Mouse (Mus musculus) limb, embryonic 14.5 days (tissue): Measurements from ENCODE around the gene Dtnb. TPM values are rescaled to one million over a fixed set of nuclear protein-coding genes. Genes with fewer than 3 reads are reported as not detected.

Source experiments
- ATAC-seq: fragments of 200-750 bp; cut with Nextera tagmentation; 2 replicates; pipeline ENCODE4 v1.8.0; 2017; ENCODE audit warnings: low read depth, moderate number of reproducible peaks, moderate TSS enrichment; ENCODE audit not compliant: low FRiP score
- DNase-seq: peaks from one replicate; pipeline ENCODE4 v3.0.0-alpha.2; 2015; ENCODE audit warnings: low spot score
- H3K27ac ChIP-seq: fragments of 300-500 bp; sonication (generic); replicated peaks from 2 replicates; pipeline ENCODE4 v1.5.1; 2014; ENCODE audit warnings: low read depth, mild to moderate bottlenecking, low read length, moderate library complexity, mixed read lengths
- H3K27me3 ChIP-seq: fragments of 300-500 bp; sonication (generic); 2 replicates; pipeline ENCODE4 v1.6.1; 2014; ENCODE audit warnings: low read length, mixed read lengths; ENCODE audit not compliant: control insufficient read depth, insufficient read depth
- H3K36me3 ChIP-seq: fragments of 300-500 bp; sonication (generic); 2 replicates; pipeline ENCODE4 v1.6.1; 2014; ENCODE audit warnings: mild to moderate bottlenecking, low read length, moderate library complexity, mixed read lengths; ENCODE audit not compliant: control insufficient read depth, insufficient read depth
- H3K4me1 ChIP-seq: fragments of 300-500 bp; sonication (generic); 2 replicates; pipeline ENCODE4 v1.6.1; 2014; ENCODE audit warnings: antibody characterized with exemption, low read length, mixed read lengths; ENCODE audit not compliant: control insufficient read depth, insufficient read depth
- H3K4me2 ChIP-seq: fragments of 300-500 bp; sonication (generic); replicated peaks from 2 replicates; pipeline ENCODE4 v1.6.1; 2014; ENCODE audit warnings: low read depth, mild to moderate bottlenecking, low read length, moderate library complexity; ENCODE audit not compliant: severe bottlenecking
- H3K4me3 ChIP-seq: fragments of 300-500 bp; sonication (generic); replicated peaks from 2 replicates; pipeline ENCODE4 v1.5.1; 2014; ENCODE audit warnings: low read length
- H3K9ac ChIP-seq: fragments of 300-500 bp; sonication (generic); 2 replicates; pipeline ENCODE4 v1.6.1; 2014; ENCODE audit warnings: mild to moderate bottlenecking, low read depth, low read length, moderate library complexity; ENCODE audit not compliant: severe bottlenecking
- H3K9me3 ChIP-seq: fragments of 300-500 bp; sonication (generic); 2 replicates; pipeline ENCODE4 v1.6.1; 2016; ENCODE audit warnings: low read length; ENCODE audit not compliant: control insufficient read depth
- POLR2A ChIP-seq: fragments of 200-500 bp; IDR thresholded peaks from 2 replicates; pipeline ENCODE4 v1.8.0; 2012; ENCODE audit warnings: inconsistent platforms, mild to moderate bottlenecking, moderate library complexity, borderline replicate concordance; ENCODE audit not compliant: insufficient read depth, insufficient read length; ENCODE audit errors: extremely low read depth
- WGBS: fragments of 180-500 bp; shearing (Covaris S2); extraction: QIAGEN DNeasy Blood & Tissue Kit; methylation state at CpG from one replicate; pipeline ENCODE4 v1.1.7; 2014; 5-methylcytosine and 5-hydroxymethylcytosine counted together
- polyA plus RNA-seq, 2 experiments: library from polyadenylated mRNA; depleted of rRNA in 1 of 2; stranded (reverse) in 1 of 2; unstranded in 1 of 2; fragments of >200 nt; fragmentation: Nextera tagmentation in 1 of 2; extraction: Ambion mirVana in 1 of 2; gene quantifications; 2 replicates each; pipeline versions ENCODE4 v1.2.1 to v1.2.3; 2012 to 2014

The Dtnb gene
- polyA plus RNA-seq, 2 experiments: 32.3 to 46.5 TPM

- Histone ChIP-seq H3K4me3 (no peak overlapping the region), H3K9ac (no peak overlapping the region), H3K4me2 (no peak overlapping the region), H3K36me3 (no peaks in the 10 kb centered on the region), H3K27ac (no peak overlapping the region), H3K9me3 (no peaks in the 10 kb centered on the region), H3K27me3 (no peaks in the 10 kb centered on the region), H3K4me1 (peaks cover 3% of the 10 kb centered on the region; the same call in 1 of the 2 replicates)
- DNase-seq (no peak), ATAC-seq (no peak)
- TF ChIP-seq POLR2A: no peak
- 87% methylated on average over 2 of the region's 2 CpGs for WGBS
These were observed 148.3 kb downstream of the Dtnb start for GRCm38 (mm10) chr12:3720527-3720926.

GRCm38 (mm10) chr12:3723762-3724161 lies 151.6 kb downstream of the Dtnb start:
- TF ChIP-seq POLR2A: no peak
- no peaks in the 10 kb centered on the region for H3K9me3 ChIP-seq
- 68% methylated on average over 3 of the region's 3 CpGs for WGBS
- H3K4me1 ChIP-seq: peaks cover 3% of the 10 kb centered on the region; the same call in 1 of the 2 replicates
- no peak overlapping the region for H3K9ac ChIP-seq
- ATAC-seq (no peak), DNase-seq (no peak)
- no peaks in the 10 kb centered on the region for H3K36me3 ChIP-seq
- no peak overlapping the region for H3K4me2 ChIP-seq
- no peak overlapping the region for H3K27ac ChIP-seq
- no peaks in the 10 kb centered on the region for H3K27me3 ChIP-seq
- H3K4me3 ChIP-seq: no peak overlapping the region

GRCm38 (mm10) chr12:3724822-3725370 lies 152.7 kb downstream of the Dtnb start:
- Histone ChIP-seq H3K4me2 (no peak overlapping the region), H3K27me3 (no peaks in the 10 kb centered on the region), H3K4me1 (peaks cover 3% of the 10 kb centered on the region; the same call in 1 of the 2 replicates), H3K9me3 (no peaks in the 10 kb centered on the region), H3K9ac (no peak overlapping the region), H3K36me3 (no peaks in the 10 kb centered on the region), H3K27ac (no peak overlapping the region), H3K4me3 (no peak overlapping the region)
- no peak for TF ChIP-seq POLR2A
- WGBS: 39% methylated on average over 5 of the region's 5 CpGs
- DNase-seq: no peak
- ATAC-seq: no peak

GRCm38 (mm10) chr12:3729521-3730075 lies 157.4 kb downstream of the Dtnb start:
- DNase-seq (no peak), ATAC-seq (no peak)
- no peaks in the 10 kb centered on the region for H3K9me3 ChIP-seq
- H3K27ac ChIP-seq: no peak overlapping the region
- no peak for TF ChIP-seq POLR2A
- no peaks in the 10 kb centered on the region; the same call in 1 of the 2 replicates for H3K36me3 ChIP-seq
- H3K9ac ChIP-seq: no peak overlapping the region
- no peak overlapping the region for H3K4me3 ChIP-seq
- WGBS: 84% methylated on average over 6 of the region's 6 CpGs
- H3K4me2 ChIP-seq: no peak overlapping the region
- H3K27me3 ChIP-seq: no peaks in the 10 kb centered on the region
- H3K4me1 ChIP-seq: peaks cover 3% of the 10 kb centered on the region; the same call in 1 of the 2 replicates

GRCm38 (mm10) chr12:3732623-3733265 lies 160.6 kb downstream of the Dtnb start:
- no peak overlapping the region for H3K4me2 ChIP-seq
- H3K27me3 ChIP-seq: no peaks in the 10 kb centered on the region
- no peak overlapping the region for H3K9ac ChIP-seq
- DNase-seq: no peak
- 65% methylated on average over 11 of the region's 11 CpGs for WGBS
- no peaks in the 10 kb centered on the region for H3K4me1 ChIP-seq
- H3K9me3 ChIP-seq: no peaks in the 10 kb centered on the region
- no peak overlapping the region for H3K27ac ChIP-seq
- no peaks in the 10 kb centered on the region; the same call in 1 of the 2 replicates for H3K36me3 ChIP-seq
- H3K4me3 ChIP-seq: no peak overlapping the region
- no peak for TF ChIP-seq POLR2A
- ATAC-seq: no peak
